Mouse (Mus musculus) effector memory CD4-positive, alpha-beta T cell, adult 7 months (primary cell): ENCODE data around the gene 2300002M23Rik. TPM values are rescaled to one million over a fixed set of nuclear protein-coding genes. Genes with fewer than 3 reads are reported as not detected.

Source experiments
- polyA plus RNA-seq: library from polyadenylated mRNA; unstranded; fragments of 100-300 nt; shearing (Covaris generic); gene quantifications from one replicate; pipeline ENCODE4 v1.2.1, GENCODE M21; 2017

The 2300002M23Rik gene
- polyA plus RNA-seq = not detected

GRCm38 (mm10) chr17:35567150-35567549 lies at the start of gene 2300002M23Rik:
Gene 2300002M23Rik (plus strand): TSS chr17:35567450.

GRCm38 (mm10) chr17:35532901-35533300 lies 34.3 kb upstream of the 2300002M23Rik start, which contains the start of gene Psors1c2:
Gene Psors1c2 (plus strand): TSS chr17:35533201.

GRCm38 (mm10) chr17:35551881-35552414 lies 15.3 kb upstream of the 2300002M23Rik start, which contains the start of gene Cdsn:
Gene Cdsn (plus strand): TSS chr17:35552128.

GRCm38 (mm10) chr17:35601249-35601648 lies 34.0 kb downstream of the 2300002M23Rik start, which contains the start of gene Sfta2:
Gene Sfta2 (plus strand): TSS chr17:35601549.

Other genes starting within 250 kb of the 2300002M23Rik start
- gene H2-Q1, start 247.0 kb upstream of the 2300002M23Rik start, polyA plus RNA-seq = 0.89 TPM
- 19.2 TPM for gene H2-Q2, start 225.2 kb upstream of the 2300002M23Rik start, polyA plus RNA-seq
- 42.4 TPM for gene H2-Q4, start 187.8 kb upstream of the 2300002M23Rik start, polyA plus RNA-seq
- gene H2-Q6, start 142.6 kb upstream of the 2300002M23Rik start, polyA plus RNA-seq = 1,228 TPM
- gene H2-Q7, start 128.3 kb upstream of the 2300002M23Rik start, polyA plus RNA-seq = 3,053 TPM
- 189 TPM for gene H2-Q10, start 97.4 kb upstream of the 2300002M23Rik start, polyA plus RNA-seq
- not detected for gene Pou5f1, start 61.4 kb upstream of the 2300002M23Rik start, polyA plus RNA-seq
- gene Tcf19, start 50.6 kb upstream of the 2300002M23Rik start, polyA plus RNA-seq = 15.7 TPM
- 15.3 TPM for gene Cchcr1, start 50.4 kb upstream of the 2300002M23Rik start, polyA plus RNA-seq
- gene Psors1c2, start 34.2 kb upstream of the 2300002M23Rik start, polyA plus RNA-seq = not detected
- 1.5 TPM for gene Cdsn, start 15.3 kb upstream of the 2300002M23Rik start, polyA plus RNA-seq
- not detected for gene Sfta2, start 34.1 kb downstream of the 2300002M23Rik start, polyA plus RNA-seq
- gene Gm9573, start 59.2 kb downstream of the 2300002M23Rik start, polyA plus RNA-seq = not detected
- 0.48 TPM for gene Mucl3, start 76.2 kb downstream of the 2300002M23Rik start, polyA plus RNA-seq
- 11.9 TPM for gene Vars2, start 100.1 kb downstream of the 2300002M23Rik start, polyA plus RNA-seq
- gene Gtf2h4, start 106.3 kb downstream of the 2300002M23Rik start, polyA plus RNA-seq = 18.6 TPM
- 10.4 TPM for gene Ddr1, start 137.2 kb downstream of the 2300002M23Rik start, polyA plus RNA-seq